Comparison of ENCODE assay signal across 20 mouse cellular contexts in the genomic region with DNA sequence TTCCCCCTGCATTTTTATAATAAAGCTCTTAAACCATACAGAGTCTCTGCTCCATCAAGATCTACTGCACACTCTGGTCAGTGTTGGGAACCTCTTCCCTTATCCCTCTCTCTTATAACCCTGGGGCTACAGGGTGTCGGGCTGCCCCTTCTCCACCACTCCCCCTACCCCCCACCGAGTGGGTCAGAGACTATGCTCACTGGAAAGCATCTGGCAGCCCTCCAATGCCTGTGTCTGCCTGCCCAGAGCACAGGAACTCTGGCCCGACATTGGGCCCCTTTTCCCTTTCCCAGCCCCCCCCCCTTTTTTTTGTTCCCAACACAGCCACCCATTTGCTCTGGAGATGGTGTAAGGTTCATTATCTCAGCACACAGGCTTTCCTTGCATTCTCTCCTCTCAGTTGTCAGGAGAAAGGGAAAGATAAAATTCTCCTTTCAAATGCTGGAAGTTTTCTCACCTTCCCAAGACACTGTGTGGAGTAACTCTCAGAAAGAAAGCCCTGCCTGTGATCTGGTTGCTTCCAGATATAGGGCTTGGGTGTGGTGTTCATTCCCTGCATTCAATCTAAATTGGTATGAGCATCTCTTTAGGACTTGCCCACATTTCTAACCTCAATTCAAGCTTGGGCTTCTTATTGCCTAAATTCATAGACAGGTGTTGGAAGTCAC.
DNase-seq lines count a peak whose midpoint lies in the region; ATAC-seq lines count a peak whose summit lies in the region.
"Had no signal": no experiment of that assay in that cellular context is flagged by ENCODE, and none has a peak within 500 bp of the region (broad histone marks: within the 10 kb centered on the region; RNA-seq: fewer than 3 reads in every experiment).

No protein-coding gene starts in this region.

- H3K4me1 ChIP-seq in heart, embryonic 14.5 days (ENCODE audit: control insufficient read depth in 2 of 2, insufficient read depth in 2 of 2, low read length in 2 of 2) = no peaks in the 10 kb centered on the region
- H3K4me1 ChIP-seq in midbrain, embryonic 13.5 days (replicated peaks) = no peaks in the 10 kb centered on the region
- H3K4me1 ChIP-seq in midbrain, embryonic 11.5 days (ENCODE audit: control insufficient read depth, insufficient read depth, low read length) = no peaks in the 10 kb centered on the region
- H3K4me1 ChIP-seq: heart, embryonic 10.5 days; hindbrain, embryonic 15.5 days; liver, embryonic 12.5 days; stomach, embryonic 15.5 days had no signal

- ATAC-seq in heart, embryonic 14.5 days (ENCODE audit: insufficient number of reproducible peaks, insufficient read depth, low FRiP score, low read depth) = 0 out of 2 replicates have a peak, but pooled peaks have one; percentile 50
- 0 out of 2 replicates have a peak, but pooled peaks have one; percentile 30 for ATAC-seq in midbrain, embryonic 13.5 days
- ATAC-seq in midbrain, embryonic 11.5 days (ENCODE audit: low FRiP score) = no peak
- no peak for ATAC-seq in activated CD4-positive, CD25-positive, alpha-beta regulatory T cell, adult 4 months
- ATAC-seq: liver, embryonic 12.5 days; Patski had no signal

- no peak overlapping the region for H3K9ac ChIP-seq in heart, embryonic 14.5 days (ENCODE audit: low read length)
- no peak overlapping the region for H3K9ac ChIP-seq in midbrain, embryonic 13.5 days (replicated peaks)
- no peak overlapping the region for H3K9ac ChIP-seq in midbrain, embryonic 11.5 days (ENCODE audit: low read length)
- H3K9ac ChIP-seq: hindbrain, embryonic 15.5 days; liver, embryonic 12.5 days; stomach, embryonic 15.5 days had no signal

- no peak overlapping the region for H3K4me3 ChIP-seq in heart, embryonic 14.5 days (ENCODE audit: control insufficient read depth in 1 of 2, insufficient read depth in 1 of 2, low read depth in 1 of 2, low read length in 2 of 2)
- H3K4me3 ChIP-seq in midbrain, embryonic 13.5 days (replicated peaks) = no peak overlapping the region
- H3K4me3 ChIP-seq in midbrain, embryonic 11.5 days (ENCODE audit: low read depth, low read length) = no peak overlapping the region
- H3K4me3 ChIP-seq: heart, embryonic 10.5 days; hindbrain, embryonic 15.5 days; liver, embryonic 12.5 days; megakaryocyte, embryonic 14.5 days; stomach, embryonic 15.5 days had no signal

- no peaks in the 10 kb centered on the region for H3K27me3 ChIP-seq in heart, embryonic 14.5 days (ENCODE audit: control insufficient read depth, insufficient read depth, low read length)
- H3K27me3 ChIP-seq in midbrain, embryonic 13.5 days = no peaks in the 10 kb centered on the region
- H3K27me3 ChIP-seq in midbrain, embryonic 11.5 days (ENCODE audit: control insufficient read depth, insufficient read depth, low read length) = no peaks in the 10 kb centered on the region
- H3K27me3 ChIP-seq: hindbrain, embryonic 15.5 days; liver, embryonic 12.5 days; megakaryocyte, embryonic 14.5 days; Patski; stomach, embryonic 15.5 days had no signal

- no peaks in the 10 kb centered on the region for H3K36me3 ChIP-seq in heart, embryonic 14.5 days (ENCODE audit: control insufficient read depth, insufficient read depth, low read length)
- H3K36me3 ChIP-seq in midbrain, embryonic 13.5 days = no peaks in the 10 kb centered on the region
- no peaks in the 10 kb centered on the region for H3K36me3 ChIP-seq in midbrain, embryonic 11.5 days (ENCODE audit: control insufficient read depth, insufficient read depth, low read length)
- H3K36me3 ChIP-seq: heart, embryonic 10.5 days; hindbrain, embryonic 15.5 days; liver, embryonic 12.5 days; stomach, embryonic 15.5 days had no signal

- no peak overlapping the region for H3K4me2 ChIP-seq in heart, embryonic 14.5 days (ENCODE audit: low read length)
- H3K4me2 ChIP-seq in midbrain, embryonic 13.5 days (replicated peaks) = no peak overlapping the region
- no peak overlapping the region for H3K4me2 ChIP-seq in midbrain, embryonic 11.5 days
- H3K4me2 ChIP-seq: hindbrain, embryonic 15.5 days; liver, embryonic 12.5 days; stomach, embryonic 15.5 days had no signal

- intact Hi-C loops in heart, postnatal 10 days (cut with DNase I) = no loop called here

- no peaks in the 10 kb centered on the region for H3K9me3 ChIP-seq in heart, embryonic 14.5 days (ENCODE audit: control insufficient read depth, low read length)
- no peaks in the 10 kb centered on the region for H3K9me3 ChIP-seq in midbrain, embryonic 13.5 days
- H3K9me3 ChIP-seq in midbrain, embryonic 11.5 days (ENCODE audit: control insufficient read depth, low read length) = no peaks in the 10 kb centered on the region
- H3K9me3 ChIP-seq: heart, embryonic 10.5 days; hindbrain, embryonic 15.5 days; liver, embryonic 12.5 days; megakaryocyte, embryonic 14.5 days; stomach, embryonic 15.5 days had no signal

- 20% methylated on average over 3 of the region's 3 CpGs for WGBS in heart, embryonic 14.5 days
- 58% methylated on average over 3 of the region's 3 CpGs for WGBS in midbrain, embryonic 13.5 days
- 68% methylated on average over 3 of the region's 3 CpGs for WGBS in midbrain, embryonic 11.5 days

- peak; percentile 3 for DNase-seq in adrenal gland, postnatal 25 days
- DNase-seq in adrenal gland, adult 8-10 months = no peak
- no peak for DNase-seq in heart, postnatal 10 days
- no peak for DNase-seq in midbrain, embryonic 11.5 days (ENCODE audit: low spot score, missing footprints)
- DNase-seq in ZHBTc4 (ENCODE audit: low read depth, low spot score) = peak; percentile 46
- DNase-seq: cerebellum, adult 8-10 months; gastrocnemius, postnatal 25 days; kidney, adult 11 months; kidney, postnatal 25 days; layer of hippocampus, adult 9-11 months; thymus, postnatal 14 days had no signal

- H3K27ac ChIP-seq in heart, embryonic 14.5 days (replicated peaks in 1 of 2; ENCODE audit: control insufficient read depth in 1 of 2, insufficient read depth in 1 of 2, low read depth in 2 of 2, low read length in 2 of 2) = no peak overlapping the region
- H3K27ac ChIP-seq in midbrain, embryonic 13.5 days = no peak overlapping the region
- no peak overlapping the region for H3K27ac ChIP-seq in midbrain, embryonic 11.5 days (ENCODE audit: low read depth, low read length)
- H3K27ac ChIP-seq: heart, embryonic 10.5 days; hindbrain, embryonic 15.5 days; liver, embryonic 12.5 days; stomach, embryonic 15.5 days had no signal

Comparison
In these comparisons a context has a peak if more than half of its experiments do, and no peak if none do; other contexts are left out.
1. DNase-seq: peak in adrenal gland, postnatal 25 days (single experiment) and ZHBTc4 (single experiment); none in adrenal gland, adult 8-10 months (single experiment), heart, postnatal 10 days (0 of 2) and midbrain, embryonic 11.5 days (single experiment).
2. ATAC-seq: peak in heart, embryonic 14.5 days (single experiment) and midbrain, embryonic 13.5 days (single experiment); none in midbrain, embryonic 11.5 days (single experiment) and activated CD4-positive, CD25-positive, alpha-beta regulatory T cell, adult 4 months (single experiment).